Mouse (Mus musculus) forebrain, embryonic 11.5 days (tissue): ENCODE measurements around the gene Olfr826. TPM values are rescaled to one million over a fixed set of nuclear protein-coding genes. Genes with fewer than 3 reads are reported as not detected.
"Not testable (repeated sequence)": the region's sequence is repeated elsewhere in the genome, so short reads cannot be mapped to it uniquely, and the experiment has no call there.

ENCODE experiments used
- ATAC-seq: fragments of 200-750 bp; cut with Nextera tagmentation; replicated peaks from 2 replicates; pipeline ENCODE4 v1.8.0; 2017; ENCODE audit warnings: moderate TSS enrichment; ENCODE audit not compliant: low FRiP score
- DNase-seq: peaks from one replicate; pipeline ENCODE4 v3.0.0-alpha.2; 2017; ENCODE audit warnings: low spot score
- H3K27ac ChIP-seq: fragments of 300-500 bp; sonication (generic); 2 replicates; pipeline ENCODE4 v1.5.1; 2014; ENCODE audit warnings: low read depth, low read length
- H3K27me3 ChIP-seq: fragments of 300-500 bp; sonication (generic); 2 replicates; pipeline ENCODE4 v1.6.1; 2014; ENCODE audit warnings: mild to moderate bottlenecking, low read length, mixed read lengths; ENCODE audit not compliant: control insufficient read depth, insufficient read depth
- H3K36me3 ChIP-seq: fragments of 300-500 bp; sonication (generic); 2 replicates; pipeline ENCODE4 v1.6.1; 2014; ENCODE audit warnings: mild to moderate bottlenecking, low read length, moderate library complexity, mixed read lengths; ENCODE audit not compliant: control insufficient read depth, insufficient read depth
- H3K4me1 ChIP-seq: fragments of 300-500 bp; sonication (generic); replicated peaks from 2 replicates; pipeline ENCODE4 v1.6.1; 2014; ENCODE audit warnings: low read length, mixed read lengths; ENCODE audit not compliant: control insufficient read depth, insufficient read depth
- H3K4me2 ChIP-seq: fragments of 300-500 bp; sonication (generic); 2 replicates; pipeline ENCODE4 v1.6.1; 2014; ENCODE audit warnings: low read depth, mild to moderate bottlenecking, low read length, moderate library complexity, mixed read lengths; ENCODE audit not compliant: severe bottlenecking
- H3K4me3 ChIP-seq: fragments of 300-500 bp; sonication (generic); 2 replicates; pipeline ENCODE4 v1.5.1; 2014; ENCODE audit warnings: low read depth, low read length
- H3K9ac ChIP-seq: fragments of 300-500 bp; sonication (generic); 2 replicates; pipeline ENCODE4 v1.6.1; 2014; ENCODE audit warnings: low read length
- H3K9me3 ChIP-seq: fragments of 300-500 bp; sonication (generic); 2 replicates; pipeline ENCODE4 v1.6.1; 2016; ENCODE audit warnings: low read length, mixed read lengths; ENCODE audit not compliant: control insufficient read depth
- WGBS: fragments of 180-500 bp; shearing (Covaris S2); extraction: QIAGEN DNeasy Blood & Tissue Kit; methylation state at CpG from one replicate; pipeline ENCODE4 v1.1.7; 2014; 5-methylcytosine and 5-hydroxymethylcytosine counted together
- polyA plus RNA-seq: library from polyadenylated mRNA; unstranded; fragments of >200 nt; fragmentation: Nextera tagmentation; extraction: Ambion mirVana; gene quantifications from 2 replicates; pipeline ENCODE4 v1.2.1, GENCODE M21; 2014

Gene Olfr826
- polyA plus RNA-seq, 1 experiment from 2014 or later: not detected

- H3K4me2 ChIP-seq, ATAC-seq, H3K4me3 ChIP-seq, H3K9ac ChIP-seq, H3K27me3 ChIP-seq, H3K9me3 ChIP-seq, H3K4me1 ChIP-seq, H3K36me3 ChIP-seq, H3K27ac ChIP-seq, DNase-seq: not testable (repeated sequence)
- WGBS: 89% methylated on average over 5 of the region's 5 CpGs
These were observed 41.5 kb downstream of the Olfr826 start for GRCm38 (mm10) chr10:130142481-130142880.

- no peak for DNase-seq
- Histone ChIP-seq H3K9me3 (no peaks in the 10 kb centered on the region), H3K27ac (no peak overlapping the region), H3K9ac (no peak overlapping the region), H3K4me2 (no peak overlapping the region), H3K4me1 (no peaks in the 10 kb centered on the region), H3K27me3 (no peaks in the 10 kb centered on the region), H3K36me3 (no peaks in the 10 kb centered on the region), H3K4me3 (no peak overlapping the region)
- ATAC-seq: no peak
These were observed 49.2 kb downstream of the Olfr826 start for GRCm38 (mm10) chr10:130134811-130135210.

GRCm38 (mm10) chr10:130129900-130130299 is 54.1 kb downstream of the Olfr826 start, which contains the start of gene Olfr824:
TSS of gene Olfr824 (minus strand) at chr10:130130000.
- H3K4me2 ChIP-seq, DNase-seq, H3K9me3 ChIP-seq, ATAC-seq, H3K27me3 ChIP-seq, H3K4me1 ChIP-seq, H3K27ac ChIP-seq, H3K4me3 ChIP-seq, H3K36me3 ChIP-seq, H3K9ac ChIP-seq: not testable (repeated sequence)

Other genes starting within 250 kb of the Olfr826 start
- gene Olfr818, start 235.1 kb downstream of the Olfr826 start, polyA plus RNA-seq: not detected in 2 replicates
- gene Olfr819, start 216.9 kb downstream of the Olfr826 start, polyA plus RNA-seq: not detected in 2 replicates
- gene Olfr247, start 208.0 kb downstream of the Olfr826 start, polyA plus RNA-seq: not detected in 2 replicates
- not detected in 2 replicates for gene Gm10310, start 199.1 kb downstream of the Olfr826 start, polyA plus RNA-seq
- gene Olfr820, start 171.6 kb downstream of the Olfr826 start, polyA plus RNA-seq: not detected in 2 replicates
- not detected in 2 replicates for gene Olfr821, start 153.8 kb downstream of the Olfr826 start, polyA plus RNA-seq
- gene Olfr822, start 113.0 kb downstream of the Olfr826 start, polyA plus RNA-seq: not detected in 2 replicates
- not detected in 2 replicates for gene Olfr823, start 68.8 kb downstream of the Olfr826 start, polyA plus RNA-seq
- gene Olfr824, start 54.2 kb downstream of the Olfr826 start, polyA plus RNA-seq: not detected in 2 replicates
- gene Olfr825, start 17.4 kb downstream of the Olfr826 start, polyA plus RNA-seq: not detected in 2 replicates
- gene Olfr827, start 30.2 kb upstream of the Olfr826 start, polyA plus RNA-seq: not detected in 2 replicates
- gene Neurod4, start 96.1 kb upstream of the Olfr826 start, polyA plus RNA-seq: 6.2 and 7.3 TPM in 2 replicates
- 0.15 TPM in 1 of 2 replicates, not detected in the other for gene Tespa1, start 138.7 kb upstream of the Olfr826 start, polyA plus RNA-seq
- gene Vmn2r84, start 210.1 kb upstream of the Olfr826 start, polyA plus RNA-seq: 0.01 TPM in 1 of 2 replicates, not detected in the other
- not detected in 2 replicates for gene Vmn2r85, start 245.5 kb upstream of the Olfr826 start, polyA plus RNA-seq